Mouse (Mus musculus) brown adipose tissue, adult 24 weeks (tissue): ENCODE data around the gene Abcb9. TPM values are rescaled to one million over a fixed set of nuclear protein-coding genes. Genes with fewer than 3 reads are reported as not detected.

Experiments used
- polyA plus RNA-seq: library from polyadenylated mRNA; stranded (reverse); fragments of >200 nt; gene quantifications from 2 replicates; pipeline ENCODE4 v1.2.4, GENCODE M21; 2012; ENCODE audit not compliant: missing spikeins, insufficient read depth, insufficient read length

Gene Abcb9
- polyA plus RNA-seq, 1 experiment: 6.4 TPM

Other genes starting within 250 kb of the Abcb9 start
- gene Hcar2, start 230.3 kb downstream of the Abcb9 start, polyA plus RNA-seq: 3.9 and 8.7 TPM in 2 replicates
- gene Hcar1, start 215.8 kb downstream of the Abcb9 start, polyA plus RNA-seq: 10.5 and 17.4 TPM in 2 replicates
- gene Denr, start 188.6 kb downstream of the Abcb9 start, polyA plus RNA-seq: 77.1 and 88.1 TPM in 2 replicates
- gene Gm43518, start 168.4 kb downstream of the Abcb9 start, polyA plus RNA-seq: not detected in 2 replicates
- 6.1 and 11.5 TPM in 2 replicates for gene Ccdc62, start 165.1 kb downstream of the Abcb9 start, polyA plus RNA-seq
- gene Hip1r, start 122.2 kb downstream of the Abcb9 start, polyA plus RNA-seq: 3.8 and 5.2 TPM in 2 replicates
- gene Vps37b, start 63.5 kb downstream of the Abcb9 start, polyA plus RNA-seq: 2.7 and 3.7 TPM in 2 replicates
- 20.5 and 23.1 TPM in 2 replicates for gene Ogfod2, start 16.5 kb upstream of the Abcb9 start, polyA plus RNA-seq
- 55.2 and 72.4 TPM in 2 replicates for gene Arl6ip4, start 20.3 kb upstream of the Abcb9 start, polyA plus RNA-seq
- 20.3 and 21.8 TPM in 2 replicates for gene Pitpnm2, start 154.0 kb upstream of the Abcb9 start, polyA plus RNA-seq
- gene Mphosph9, start 232.2 kb upstream of the Abcb9 start, polyA plus RNA-seq: 2.0 and 3.7 TPM in 2 replicates
- 17.1 and 19.3 TPM in 2 replicates for gene 2810006K23Rik, start 232.3 kb upstream of the Abcb9 start, polyA plus RNA-seq